Mouse (Mus musculus): ENCODE measurements around the gene Nr4a1.

DNA sequence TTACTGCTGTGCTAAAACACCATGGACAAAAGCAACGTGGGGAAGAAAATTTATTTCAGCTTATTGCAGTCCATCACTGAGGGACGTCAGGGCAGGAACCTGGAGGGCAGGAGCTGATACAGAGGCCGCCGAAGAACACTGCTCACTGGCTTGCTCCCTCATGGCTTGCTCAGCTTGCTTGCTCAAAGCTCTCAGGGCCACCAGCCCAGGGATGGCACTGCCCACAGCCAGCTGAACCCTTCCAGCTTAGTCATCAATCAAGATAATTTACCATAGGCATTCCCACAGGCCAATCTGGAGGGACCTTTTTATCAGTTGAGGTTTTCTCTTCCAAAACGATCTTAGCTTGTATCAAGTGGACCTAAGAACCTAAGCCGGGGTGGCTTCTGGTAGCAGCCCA lies 57.9 kb downstream of the Nr4a1 start:
- TF ChIP-seq POLR2A (IDR thresholded peaks at IDR 0.05; ENCODE audit: borderline replicate concordance, control insufficient read depth, low read depth, low read length) (no peak), CTCF (IDR thresholded peaks at IDR 0.05; ENCODE audit: control insufficient read depth, insufficient read depth, low read length) (no peak)
